Mouse (Mus musculus) gonadal fat pad, adult 2 months (tissue): Measurements from ENCODE around the gene Ndufv3. TPM values are rescaled to one million over a fixed set of nuclear protein-coding genes. Genes with fewer than 3 reads are reported as not detected.
"Not testable (repeated sequence)": the region's sequence is repeated elsewhere in the genome, so short reads cannot be mapped to it uniquely, and the experiment has no call there.

Source experiments
- DNase-seq: peaks from one replicate; pipeline ENCODE4 v3.0.0-alpha.2; 2012; ENCODE audit warnings: low read depth
- polyA plus RNA-seq: library from polyadenylated mRNA; depleted of rRNA; stranded (reverse); fragments of >200 nt; gene quantifications from 2 replicates; pipeline ENCODE4 v1.2.3, GENCODE M21; 2012

Gene Ndufv3
- polyA plus RNA-seq, 1 experiment = 351 TPM

GRCm38 (mm10) chr17:31511792-31512495 lies 8.0 kb upstream of the Ndufv3 start:
- no peak for DNase-seq

- no peak for DNase-seq
Observed at GRCm38 (mm10) chr17:31512593-31512992, 7.3 kb upstream of the Ndufv3 start.

GRCm38 (mm10) chr17:31514696-31515095 lies 5.2 kb upstream of the Ndufv3 start:
- DNase-seq = no peak

- no peak for DNase-seq
Observed at GRCm38 (mm10) chr17:31519344-31519945, 470 bp upstream of the Ndufv3 start.

- DNase-seq = no peak
Observed at GRCm38 (mm10) chr17:31520895-31521294, 980 bp downstream of the Ndufv3 start.

- no peak for DNase-seq
Observed at GRCm38 (mm10) chr17:31521948-31522347, 2.0 kb downstream of the Ndufv3 start.

- DNase-seq = no peak
Observed at GRCm38 (mm10) chr17:31525114-31525513, 5.2 kb downstream of the Ndufv3 start.

GRCm38 (mm10) chr17:31525816-31526215 lies 5.9 kb downstream of the Ndufv3 start:
- DNase-seq = no peak

GRCm38 (mm10) chr17:31529314-31529713 lies 9.4 kb downstream of the Ndufv3 start:
- DNase-seq = no peak

- no peak for DNase-seq
Observed at GRCm38 (mm10) chr17:31531441-31532158, 11.7 kb downstream of the Ndufv3 start.

- DNase-seq = not testable (repeated sequence)
Observed at GRCm38 (mm10) chr17:31532331-31532730, 12.4 kb downstream of the Ndufv3 start.

- no peak for DNase-seq
Observed at GRCm38 (mm10) chr17:31535358-31535757, 15.4 kb downstream of the Ndufv3 start.

- DNase-seq = no peak
Observed at GRCm38 (mm10) chr17:31535871-31536629, 16.1 kb downstream of the Ndufv3 start.

- no peak for DNase-seq
Observed at GRCm38 (mm10) chr17:31540101-31540500, 20.2 kb downstream of the Ndufv3 start.

- DNase-seq = no peak
Observed at GRCm38 (mm10) chr17:31540809-31541459, 21.0 kb downstream of the Ndufv3 start.

- no peak for DNase-seq
Observed at GRCm38 (mm10) chr17:31541460-31541831, 21.5 kb downstream of the Ndufv3 start.

GRCm38 (mm10) chr17:31543574-31543973 lies 23.7 kb downstream of the Ndufv3 start:
- no peak for DNase-seq

- DNase-seq = no peak
Observed at GRCm38 (mm10) chr17:31546444-31547196, 26.7 kb downstream of the Ndufv3 start.

GRCm38 (mm10) chr17:31547974-31548373 lies 28.1 kb downstream of the Ndufv3 start:
- DNase-seq = no peak

GRCm38 (mm10) chr17:31549389-31549788 lies 29.5 kb downstream of the Ndufv3 start:
- DNase-seq = no peak

- not testable (repeated sequence) for DNase-seq
Observed at GRCm38 (mm10) chr17:31552601-31553000, 32.7 kb downstream of the Ndufv3 start.
